Comparison of ENCODE assay signal across 8 mouse cellular contexts in genomic region chr11:97700003-97700745, GRCm38 (mm10). TPM values are rescaled to one million over a fixed set of nuclear protein-coding genes. Genes with fewer than 3 reads are reported as not detected.
A peak's percentile ranks its signal among the peaks of the same experiment; 100 is the strongest.
DNase-seq lines count a peak whose midpoint lies in the region; ATAC-seq and TF ChIP-seq lines count a peak whose summit lies in the region.

Gene Pcgf2, minus strand, starts transcription at chr11:97700497.

- in situ Hi-C loops in CH12.LX (cut with MboI; ENCODE audit: low pct_ligation_motif_present, low pct_unique_long_range_greater_than_20kb, low sequenced_read_pairs), result loop anchor here (5.0 kb wide), 1 partner anchor 37 kb away; no protein-coding TSS in a partner anchor

- H3K79me2 ChIP-seq in CH12.LX (replicated peaks; ENCODE audit: control insufficient read depth, extremely low read depth, insufficient read depth, poor library complexity, severe bottlenecking), result peaks cover 19% of the 10 kb centered on the region

- DNase-seq in CH12.LX (ENCODE audit: extremely low read depth), result peak; percentile 69
- DNase-seq in brain, embryonic 14.5 days (ENCODE audit: low read depth), result peak; percentile 88
- DNase-seq in heart, postnatal 25 days (ENCODE audit: low spot score), result peak; percentile 72
- peak in 1 of 2 experiments; percentile 66 for DNase-seq in layer of hippocampus, adult 18-20 months (ENCODE audit: low spot score in 2 of 2)
- DNase-seq in ovary, postnatal 36 days (ENCODE audit: low spot score), result peak; percentile 82
- peak; percentile 81 for DNase-seq in urinary bladder, postnatal 25 days (ENCODE audit: low spot score)

- no peak; a peak in 1 of 4 replicates for TF ChIP-seq CTCF in CH12.LX (conservative IDR thresholded peaks at IDR 0.05 in 1 of 2, IDR thresholded peaks at IDR 0.05 in 1 of 2; ENCODE audit: low read depth in 2 of 2, low read length in 2 of 2)
- no peak for TF ChIP-seq CTCF in brain, embryonic 14.5 days (IDR thresholded peaks at IDR 0.05; ENCODE audit: borderline replicate concordance, extremely low read depth, insufficient read depth, insufficient read length)

- peak; percentile 12 for ATAC-seq in forebrain, embryonic 15.5 days (replicated peaks)
- ATAC-seq in lung, embryonic 15.5 days (ENCODE audit: borderline replicate concordance, extremely low read depth, low FRiP score, low TSS enrichment), result peak; percentile 21

- dilution Hi-C loops in CH12.LX (cut with MboI; ENCODE audit: extremely low pct_ligation_motif_present, extremely low pct_unique_long_range_greater_than_20kb, low sequenced_read_pairs), result no loop called here

- peak within 1 kb of the TSS; percentile 84 for H3K9ac ChIP-seq in CH12.LX (ENCODE audit: insufficient read depth, low read depth)
- peak within 1 kb of the TSS; percentile 97 for H3K9ac ChIP-seq in forebrain, embryonic 15.5 days (replicated peaks)
- H3K9ac ChIP-seq in lung, embryonic 15.5 days, result peak within 1 kb of the TSS; percentile 94

- under 1% methylated on average over 85 of the region's 85 CpGs for WGBS in forebrain, embryonic 15.5 days
- under 1% methylated on average over 85 of the region's 85 CpGs for WGBS in lung, embryonic 15.5 days

- peak within 1 kb of the TSS; percentile 66 to 83 (median 72) for H3K4me3 ChIP-seq in CH12.LX (replicated peaks in 1 of 3; ENCODE audit: low read depth in 2 of 3, low read length in 2 of 3, poor library complexity in 1 of 3)
- peak within 1 kb of the TSS; percentile 93 for H3K4me3 ChIP-seq in forebrain, embryonic 15.5 days
- H3K4me3 ChIP-seq in lung, embryonic 15.5 days, result peak within 1 kb of the TSS; percentile 90

- TF ChIP-seq POLR2A in CH12.LX (IDR thresholded peaks at IDR 0.05; ENCODE audit: low read depth, low read length), result peak; percentile 71
- peak; percentile 56 for TF ChIP-seq POLR2A in brain, embryonic 14.5 days (IDR thresholded peaks at IDR 0.05; ENCODE audit: borderline replicate concordance, extremely low read depth, insufficient read depth, insufficient read length, poor library complexity, severe bottlenecking)

- peak within 1 kb of the TSS; percentile 69 for H3K27ac ChIP-seq in CH12.LX (ENCODE audit: insufficient read depth, low read depth)
- H3K27ac ChIP-seq in forebrain, embryonic 15.5 days (replicated peaks), result peak within 1 kb of the TSS; percentile 98
- peak within 1 kb of the TSS; percentile 100 for H3K27ac ChIP-seq in lung, embryonic 15.5 days

- peaks cover 21% of the 10 kb centered on the region for H3K27me3 ChIP-seq in CH12.LX (replicated peaks)
- H3K27me3 ChIP-seq in forebrain, embryonic 15.5 days, result no peaks in the 10 kb centered on the region
- H3K27me3 ChIP-seq in lung, embryonic 15.5 days, result no peaks in the 10 kb centered on the region

- TF ChIP-seq EP300 in CH12.LX (IDR thresholded peaks at IDR 0.05; ENCODE audit: low read length), result no peak

- peak within 1 kb of the TSS; percentile 46 for H3K4me2 ChIP-seq in CH12.LX (ENCODE audit: insufficient read depth, low read depth, poor library complexity, severe bottlenecking)
- H3K4me2 ChIP-seq in forebrain, embryonic 15.5 days (replicated peaks), result peak within 1 kb of the TSS; percentile 82
- peak within 1 kb of the TSS; percentile 95 for H3K4me2 ChIP-seq in lung, embryonic 15.5 days

- peaks cover 4 to 15% of the 10 kb centered on the region in 2 experiments for H3K36me3 ChIP-seq in CH12.LX (replicated peaks in 1 of 2; ENCODE audit: control insufficient read depth in 1 of 2, insufficient read depth in 1 of 2, low read length in 1 of 2)
- no peaks in the 10 kb centered on the region for H3K36me3 ChIP-seq in forebrain, embryonic 15.5 days
- peaks cover 5% of the 10 kb centered on the region; the same call in 1 of the 2 replicates for H3K36me3 ChIP-seq in lung, embryonic 15.5 days

- peaks cover 11 to 50% of the 10 kb centered on the region in 2 experiments for H3K4me1 ChIP-seq in CH12.LX (ENCODE audit: control insufficient read depth in 1 of 2, insufficient read depth in 2 of 2)
- peaks cover 56% of the 10 kb centered on the region for H3K4me1 ChIP-seq in forebrain, embryonic 15.5 days
- H3K4me1 ChIP-seq in lung, embryonic 15.5 days, result peaks cover 55% of the 10 kb centered on the region

- no peak for TF ChIP-seq RAD21 in CH12.LX (IDR thresholded peaks at IDR 0.05; ENCODE audit: low read depth, low read length)

- intact Hi-C loops in heart, postnatal 25 days (cut with DNase I), result loop anchor here (5.0 kb wide), 1 partner anchor 42 kb away; the partner anchor contains the start of gene Pip4k2b

- no peaks in the 10 kb centered on the region for H3K9me3 ChIP-seq in CH12.LX (replicated peaks; ENCODE audit: low read length)
- no peaks in the 10 kb centered on the region for H3K9me3 ChIP-seq in forebrain, embryonic 15.5 days
- H3K9me3 ChIP-seq in lung, embryonic 15.5 days, result no peaks in the 10 kb centered on the region

TF ChIP-seq in CH12.LX, 34 proteins besides CTCF, POLR2A, EP300 and RAD21:
- TF ChIP-seq ZMIZ1 (IDR thresholded peaks at IDR 0.05; ENCODE audit: low read depth, low read length) (no peak), KAT2A (IDR thresholded peaks at IDR 0.05; ENCODE audit: insufficient replicate concordance, low read length) (0 out of 2 replicates have a peak, but pooled peaks have one; percentile 57), ELF1 (IDR thresholded peaks at IDR 0.05; ENCODE audit: low read depth, low read length) (peak; percentile 7; the same call in 1 of the 2 replicates), IRF4 (IDR thresholded peaks at IDR 0.05; ENCODE audit: low read depth, low read length) (no peak), CHD2 (IDR thresholded peaks at IDR 0.05; ENCODE audit: low read length) (peak; percentile 13; the same call in 1 of the 2 replicates), MXI1 (IDR thresholded peaks at IDR 0.05; ENCODE audit: low read depth, low read length) (peak; percentile 56; the same call in 1 of the 2 replicates), MAX (IDR thresholded peaks at IDR 0.05; ENCODE audit: low read length) (peak; percentile 73; the same call in 1 of the 2 replicates), MYC (IDR thresholded peaks at IDR 0.05; ENCODE audit: low read depth, low read length) (no peak), UBTF (IDR thresholded peaks at IDR 0.05; ENCODE audit: low read depth, low read length) (peak; percentile 100), TCF12 (IDR thresholded peaks at IDR 0.05; ENCODE audit: low read depth, low read length) (peak; percentile 49; the same call in 1 of the 2 replicates), MEF2A (IDR thresholded peaks at IDR 0.05; ENCODE audit: borderline replicate concordance, low read depth, low read length) (peak; percentile 58; the same call in 1 of the 2 replicates), NELFE (IDR thresholded peaks at IDR 0.05; ENCODE audit: low read depth, low read length) (peak; percentile 50), NRF1 (IDR thresholded peaks at IDR 0.05; ENCODE audit: low read depth, low read length) (no peak), TBP (conservative IDR thresholded peaks at IDR 0.05; ENCODE audit: low read depth, low read length) (peak; percentile 97)

RNA-seq across cellular contexts. Expression of gene Pcgf2, which starts in this region (rescaled TPM):
- total RNA-seq in CH12.LX (2012; rRNA removed) (5.6 and 7.9 TPM in 2 replicates), CH12.LX (2014; rRNA removed) (0.81 and 0.99 TPM in 2 replicates)
- 16.3 and 19.5 TPM in 2 replicates for polyA plus RNA-seq in CH12.LX (2012; ENCODE audit: insufficient read length, low read depth)
- polyA plus RNA-seq in brain, embryonic 14.5 days (2012; rRNA removed), result 175 and 188 TPM in 2 replicates
- 18.1 and 18.8 TPM in 2 replicates for polyA plus RNA-seq in forebrain, embryonic 15.5 days (2015; fragmentation: Nextera tagmentation; extraction: Ambion mirVana)
- 1 to 10 TPM; 6.2 to 6.4 TPM for total RNA-seq in heart, postnatal 25 days (2021)
- 10 to 100 TPM; 21.7 to 24.6 TPM for total RNA-seq in layer of hippocampus, adult 18-20 months (2021)
- polyA plus RNA-seq in lung, embryonic 15.5 days (2015; fragmentation: Nextera tagmentation; extraction: Ambion mirVana), result 12.1 and 13.2 TPM in 2 replicates
